Mouse (Mus musculus): ENCODE results near the gene Slit1. TPM values are rescaled to one million over a fixed set of nuclear protein-coding genes. Genes with fewer than 3 reads are reported as not detected.

The Slit1 gene
- polyA plus RNA-seq, 1 experiment from 2014 or later = 1.1 TPM

GRCm38 (mm10) chr19:41693727-41694126 is 49.7 kb downstream of the Slit1 start:
- H3K27me3 ChIP-seq (ENCODE audit: control insufficient read depth, insufficient read depth, low read length) = no peaks in the 10 kb centered on the region
- no peak overlapping the region for H3K27ac ChIP-seq (replicated peaks; ENCODE audit: low read depth, low read length)
- H3K9me3 ChIP-seq (ENCODE audit: control insufficient read depth, low read length) = no peaks in the 10 kb centered on the region
- no peak overlapping the region for H3K4me3 ChIP-seq (ENCODE audit: low read depth, low read length)
- H3K36me3 ChIP-seq (ENCODE audit: control insufficient read depth, insufficient read depth, low read length) = no peaks in the 10 kb centered on the region
- 0 out of 2 replicates have a peak, but pooled peaks cover 3% of the 10 kb centered on the region for H3K4me1 ChIP-seq (ENCODE audit: control insufficient read depth, insufficient read depth, low read length)
- DNase-seq (ENCODE audit: low spot score) (no peak), ATAC-seq (ENCODE audit: insufficient number of reproducible peaks, low FRiP score, low TSS enrichment, low read depth) (no peak)
- no peak overlapping the region for H3K4me2 ChIP-seq (ENCODE audit: low read depth, severe bottlenecking)
- no peak overlapping the region for H3K9ac ChIP-seq (ENCODE audit: low read length)
- 23% methylated on average over 5 of the region's 5 CpGs for WGBS

GRCm38 (mm10) chr19:41690064-41690463 is 53.4 kb downstream of the Slit1 start:
- Histone ChIP-seq H3K9me3 (ENCODE audit: control insufficient read depth, low read length) (no peaks in the 10 kb centered on the region), H3K4me2 (ENCODE audit: low read depth, severe bottlenecking) (no peak overlapping the region), H3K4me1 (ENCODE audit: control insufficient read depth, insufficient read depth, low read length) (no peaks in the 10 kb centered on the region), H3K27me3 (ENCODE audit: control insufficient read depth, insufficient read depth, low read length) (no peaks in the 10 kb centered on the region), H3K9ac (ENCODE audit: low read length) (no peak overlapping the region), H3K36me3 (ENCODE audit: control insufficient read depth, insufficient read depth, low read length) (no peaks in the 10 kb centered on the region), H3K4me3 (ENCODE audit: low read depth, low read length) (no peak overlapping the region), H3K27ac (replicated peaks; ENCODE audit: low read depth, low read length) (no peak overlapping the region)
- WGBS = 60% methylated on average over 10 of the region's 10 CpGs
- no peak for DNase-seq (ENCODE audit: low spot score)
- no peak for ATAC-seq (ENCODE audit: insufficient number of reproducible peaks, low FRiP score, low TSS enrichment, low read depth)

GRCm38 (mm10) chr19:41688251-41688650 is 55.2 kb downstream of the Slit1 start:
- Histone ChIP-seq H3K9ac (ENCODE audit: low read length) (no peak overlapping the region), H3K4me2 (ENCODE audit: low read depth, severe bottlenecking) (no peak overlapping the region), H3K27ac (replicated peaks; ENCODE audit: low read depth, low read length) (no peak overlapping the region), H3K27me3 (ENCODE audit: control insufficient read depth, insufficient read depth, low read length) (no peaks in the 10 kb centered on the region), H3K36me3 (ENCODE audit: control insufficient read depth, insufficient read depth, low read length) (no peaks in the 10 kb centered on the region), H3K9me3 (ENCODE audit: control insufficient read depth, low read length) (no peaks in the 10 kb centered on the region), H3K4me1 (ENCODE audit: control insufficient read depth, insufficient read depth, low read length) (no peaks in the 10 kb centered on the region), H3K4me3 (ENCODE audit: low read depth, low read length) (no peak overlapping the region)
- no peak for ATAC-seq (ENCODE audit: insufficient number of reproducible peaks, low FRiP score, low TSS enrichment, low read depth)
- WGBS = 62% methylated on average over 13 of the region's 13 CpGs
- DNase-seq (ENCODE audit: low spot score) = no peak

- Histone ChIP-seq H3K9me3 (ENCODE audit: control insufficient read depth, low read length) (no peaks in the 10 kb centered on the region), H3K9ac (ENCODE audit: low read length) (no peak overlapping the region), H3K27me3 (ENCODE audit: control insufficient read depth, insufficient read depth, low read length) (no peaks in the 10 kb centered on the region), H3K4me1 (ENCODE audit: control insufficient read depth, insufficient read depth, low read length) (no peaks in the 10 kb centered on the region), H3K36me3 (ENCODE audit: control insufficient read depth, insufficient read depth, low read length) (no peaks in the 10 kb centered on the region), H3K27ac (replicated peaks; ENCODE audit: low read depth, low read length) (no peak overlapping the region), H3K4me3 (ENCODE audit: low read depth, low read length) (no peak overlapping the region), H3K4me2 (ENCODE audit: low read depth, severe bottlenecking) (no peak overlapping the region)
- DNase-seq (ENCODE audit: low spot score) = no peak
- no peak for ATAC-seq (ENCODE audit: insufficient number of reproducible peaks, low FRiP score, low TSS enrichment, low read depth)
- WGBS = 84% methylated on average over 8 of the region's 8 CpGs
Observed at GRCm38 (mm10) chr19:41687836-41688235, 55.6 kb downstream of the Slit1 start.

GRCm38 (mm10) chr19:41686194-41686593 is 57.3 kb downstream of the Slit1 start:
- H3K4me2 ChIP-seq (ENCODE audit: low read depth, severe bottlenecking) = no peak overlapping the region
- no peak for ATAC-seq (ENCODE audit: insufficient number of reproducible peaks, low FRiP score, low TSS enrichment, low read depth)
- no peak for DNase-seq (ENCODE audit: low spot score)
- H3K27ac ChIP-seq (replicated peaks; ENCODE audit: low read depth, low read length) = no peak overlapping the region
- H3K4me3 ChIP-seq (ENCODE audit: low read depth, low read length) = no peak overlapping the region
- no peak overlapping the region for H3K9ac ChIP-seq (ENCODE audit: low read length)
- H3K9me3 ChIP-seq (ENCODE audit: control insufficient read depth, low read length) = no peaks in the 10 kb centered on the region
- no peaks in the 10 kb centered on the region for H3K36me3 ChIP-seq (ENCODE audit: control insufficient read depth, insufficient read depth, low read length)
- H3K4me1 ChIP-seq (ENCODE audit: control insufficient read depth, insufficient read depth, low read length) = no peaks in the 10 kb centered on the region
- 90% methylated on average over 2 of the region's 2 CpGs for WGBS
- no peaks in the 10 kb centered on the region for H3K27me3 ChIP-seq (ENCODE audit: control insufficient read depth, insufficient read depth, low read length)

- no peak for DNase-seq (ENCODE audit: low spot score)
- ATAC-seq (ENCODE audit: insufficient number of reproducible peaks, low FRiP score, low TSS enrichment, low read depth) = no peak
- no peaks in the 10 kb centered on the region for H3K4me1 ChIP-seq (ENCODE audit: control insufficient read depth, insufficient read depth, low read length)
- no peaks in the 10 kb centered on the region for H3K27me3 ChIP-seq (ENCODE audit: control insufficient read depth, insufficient read depth, low read length)
- no peak overlapping the region for H3K4me2 ChIP-seq (ENCODE audit: low read depth, severe bottlenecking)
- H3K9me3 ChIP-seq (ENCODE audit: control insufficient read depth, low read length) = no peaks in the 10 kb centered on the region
- WGBS = 87% methylated on average over 13 of the region's 13 CpGs
- H3K36me3 ChIP-seq (ENCODE audit: control insufficient read depth, insufficient read depth, low read length) = no peaks in the 10 kb centered on the region
- no peak overlapping the region for H3K27ac ChIP-seq (replicated peaks; ENCODE audit: low read depth, low read length)
- no peak overlapping the region for H3K4me3 ChIP-seq (ENCODE audit: low read depth, low read length)
- H3K9ac ChIP-seq (ENCODE audit: low read length) = no peak overlapping the region
Observed at GRCm38 (mm10) chr19:41685453-41686086, 57.9 kb downstream of the Slit1 start.

- WGBS = 72% methylated on average over 1 of the region's 1 CpGs
- no peaks in the 10 kb centered on the region for H3K4me1 ChIP-seq (ENCODE audit: control insufficient read depth, insufficient read depth, low read length)
- no peak for ATAC-seq (ENCODE audit: insufficient number of reproducible peaks, low FRiP score, low TSS enrichment, low read depth)
- no peaks in the 10 kb centered on the region for H3K9me3 ChIP-seq (ENCODE audit: control insufficient read depth, low read length)
- no peak overlapping the region for H3K4me3 ChIP-seq (ENCODE audit: low read depth, low read length)
- no peak overlapping the region for H3K9ac ChIP-seq (ENCODE audit: low read length)
- H3K27me3 ChIP-seq (ENCODE audit: control insufficient read depth, insufficient read depth, low read length) = no peaks in the 10 kb centered on the region
- H3K36me3 ChIP-seq (ENCODE audit: control insufficient read depth, insufficient read depth, low read length) = no peaks in the 10 kb centered on the region
- no peak for DNase-seq (ENCODE audit: low spot score)
- H3K27ac ChIP-seq (replicated peaks; ENCODE audit: low read depth, low read length) = no peak overlapping the region
- no peak overlapping the region for H3K4me2 ChIP-seq (ENCODE audit: low read depth, severe bottlenecking)
Observed at GRCm38 (mm10) chr19:41684874-41685273, 58.6 kb downstream of the Slit1 start.

GRCm38 (mm10) chr19:41683951-41684350 is 59.5 kb downstream of the Slit1 start:
- Histone ChIP-seq H3K36me3 (ENCODE audit: control insufficient read depth, insufficient read depth, low read length) (no peaks in the 10 kb centered on the region), H3K27ac (replicated peaks; ENCODE audit: low read depth, low read length) (no peak overlapping the region), H3K9me3 (ENCODE audit: control insufficient read depth, low read length) (no peaks in the 10 kb centered on the region), H3K4me1 (ENCODE audit: control insufficient read depth, insufficient read depth, low read length) (no peaks in the 10 kb centered on the region), H3K27me3 (ENCODE audit: control insufficient read depth, insufficient read depth, low read length) (no peaks in the 10 kb centered on the region), H3K9ac (ENCODE audit: low read length) (no peak overlapping the region), H3K4me3 (ENCODE audit: low read depth, low read length) (no peak overlapping the region), H3K4me2 (ENCODE audit: low read depth, severe bottlenecking) (no peak overlapping the region)
- WGBS = 81% methylated on average over 1 of the region's 1 CpGs
- DNase-seq (ENCODE audit: low spot score) (no peak), ATAC-seq (ENCODE audit: insufficient number of reproducible peaks, low FRiP score, low TSS enrichment, low read depth) (no peak)

GRCm38 (mm10) chr19:41680267-41680666 is 63.2 kb downstream of the Slit1 start:
- Histone ChIP-seq H3K4me1 (ENCODE audit: control insufficient read depth, insufficient read depth, low read length) (0 out of 2 replicates have a peak, but pooled peaks cover 4% of the 10 kb centered on the region), H3K9me3 (ENCODE audit: control insufficient read depth, low read length) (no peaks in the 10 kb centered on the region), H3K9ac (ENCODE audit: low read length) (no peak overlapping the region), H3K4me3 (ENCODE audit: low read depth, low read length) (no peak overlapping the region), H3K27me3 (ENCODE audit: control insufficient read depth, insufficient read depth, low read length) (no peaks in the 10 kb centered on the region), H3K27ac (replicated peaks; ENCODE audit: low read depth, low read length) (no peak overlapping the region), H3K4me2 (ENCODE audit: low read depth, severe bottlenecking) (no peak overlapping the region), H3K36me3 (ENCODE audit: control insufficient read depth, insufficient read depth, low read length) (no peaks in the 10 kb centered on the region)
- 71% methylated on average over 1 of the region's 1 CpGs for WGBS
- ATAC-seq (ENCODE audit: insufficient number of reproducible peaks, low FRiP score, low TSS enrichment, low read depth) (no peak), DNase-seq (ENCODE audit: low spot score) (no peak)
